Mouse (Mus musculus): ENCODE results near the gene Rimbp2. TPM values are rescaled to one million over a fixed set of nuclear protein-coding genes. Genes with fewer than 3 reads are reported as not detected.

Gene Rimbp2
- polyA plus RNA-seq, 1 experiment, result 1.2 TPM

DNA sequence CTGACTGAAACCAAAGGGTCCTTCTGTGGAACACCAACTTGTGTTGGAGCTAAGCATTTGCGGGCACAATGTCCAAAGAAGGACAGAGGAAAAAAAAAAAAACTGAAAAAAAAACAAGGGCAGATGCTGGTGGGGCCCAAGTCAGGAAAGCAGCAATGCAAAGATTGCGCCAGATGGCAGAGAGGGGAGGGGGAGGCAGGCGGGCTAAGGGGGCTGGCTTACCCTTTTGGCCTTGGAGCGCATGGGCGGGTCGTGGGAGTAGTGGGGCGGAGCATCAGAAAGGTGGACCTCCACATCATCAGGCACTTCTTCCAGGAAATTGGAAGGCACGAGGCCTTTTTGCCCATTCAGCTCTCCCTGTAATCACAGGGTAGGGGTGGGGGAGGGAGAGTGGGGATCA is 192.2 kb downstream of the Rimbp2 start:
- no peaks in the 10 kb centered on the region for H3K36me3 ChIP-seq (ENCODE audit: control insufficient read depth, insufficient read depth, low read length)
- H3K27ac ChIP-seq (ENCODE audit: control insufficient read depth, insufficient read depth, low read depth, low read length), result no peak overlapping the region
- H3K27me3 ChIP-seq (ENCODE audit: control insufficient read depth, insufficient read depth, low read length), result no peaks in the 10 kb centered on the region
- TF ChIP-seq CTCF (IDR thresholded peaks at IDR 0.05; ENCODE audit: control insufficient read depth, insufficient read depth, insufficient replicate concordance, low read depth, low read length) (no peak), POLR2A (IDR thresholded peaks at IDR 0.05; ENCODE audit: control insufficient read depth, low read depth, low read length) (no peak)
- no peaks in the 10 kb centered on the region for H3K4me1 ChIP-seq (ENCODE audit: control insufficient read depth, insufficient read depth, low read length)
- H3K4me3 ChIP-seq (ENCODE audit: control insufficient read depth, low read depth, low read length), result no peak overlapping the region

DNA sequence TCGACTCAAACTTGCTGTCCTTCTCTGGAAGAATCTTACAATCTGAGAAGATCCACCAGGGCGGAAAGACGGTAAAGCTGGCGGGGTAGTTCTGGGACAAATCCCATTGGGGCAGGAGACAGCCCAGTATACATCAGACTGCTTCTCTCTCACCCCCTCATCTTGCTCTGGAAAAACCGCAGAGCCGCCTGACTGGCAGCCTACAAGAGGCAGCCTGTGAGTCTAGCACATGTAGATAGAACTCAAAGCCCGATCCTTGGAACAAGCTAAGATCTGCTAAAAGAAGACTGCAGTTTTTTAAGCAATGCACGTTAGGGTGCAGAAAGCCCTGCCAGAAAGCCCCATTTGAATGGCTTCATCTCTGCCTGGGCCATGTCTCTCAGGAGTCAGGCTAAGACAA is 207.0 kb downstream of the Rimbp2 start:
- H3K36me3 ChIP-seq (ENCODE audit: control insufficient read depth, insufficient read depth, low read length), result no peaks in the 10 kb centered on the region; the same call in none of the 2 replicates
- H3K4me1 ChIP-seq (ENCODE audit: control insufficient read depth, insufficient read depth, low read length), result no peaks in the 10 kb centered on the region
- TF ChIP-seq POLR2A (IDR thresholded peaks at IDR 0.05; ENCODE audit: control insufficient read depth, low read depth, low read length) (no peak), CTCF (IDR thresholded peaks at IDR 0.05; ENCODE audit: control insufficient read depth, insufficient read depth, insufficient replicate concordance, low read depth, low read length) (no peak)
- no peak overlapping the region for H3K4me3 ChIP-seq (ENCODE audit: control insufficient read depth, low read depth, low read length)
- H3K27me3 ChIP-seq (ENCODE audit: control insufficient read depth, insufficient read depth, low read length), result no peaks in the 10 kb centered on the region
- no peak overlapping the region for H3K27ac ChIP-seq (ENCODE audit: control insufficient read depth, insufficient read depth, low read depth, low read length)

DNA sequence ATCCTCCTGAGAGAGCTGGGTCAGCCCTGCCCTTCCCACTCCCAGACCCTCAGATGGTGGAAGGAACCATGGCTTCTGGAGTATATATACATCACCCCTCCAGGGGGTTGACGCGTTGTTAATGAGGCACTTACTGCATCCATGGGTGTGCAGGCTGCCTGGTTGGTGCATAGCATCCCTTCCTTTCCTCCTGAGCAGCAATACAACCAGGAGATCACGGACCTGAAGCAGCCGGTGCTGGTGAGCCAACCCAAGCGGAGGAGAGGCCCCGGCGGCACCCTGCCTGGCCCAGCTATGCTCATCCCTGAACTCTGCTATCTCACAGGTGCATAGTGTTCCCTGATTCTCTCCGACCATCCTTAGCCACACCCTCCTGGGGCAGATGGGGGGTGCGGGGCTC is 208.1 kb downstream of the Rimbp2 start:
- H3K4me1 ChIP-seq (ENCODE audit: control insufficient read depth, insufficient read depth, low read length), result no peaks in the 10 kb centered on the region
- TF ChIP-seq CTCF (IDR thresholded peaks at IDR 0.05; ENCODE audit: control insufficient read depth, insufficient read depth, insufficient replicate concordance, low read depth, low read length), result no peak
- no peak for TF ChIP-seq POLR2A (IDR thresholded peaks at IDR 0.05; ENCODE audit: control insufficient read depth, low read depth, low read length)
- no peak overlapping the region for H3K4me3 ChIP-seq (ENCODE audit: control insufficient read depth, low read depth, low read length)
- no peak overlapping the region for H3K27ac ChIP-seq (ENCODE audit: control insufficient read depth, insufficient read depth, low read depth, low read length)
- H3K27me3 ChIP-seq (ENCODE audit: control insufficient read depth, insufficient read depth, low read length), result no peaks in the 10 kb centered on the region
- no peaks in the 10 kb centered on the region; the same call in 1 of the 2 replicates for H3K36me3 ChIP-seq (ENCODE audit: control insufficient read depth, insufficient read depth, low read length)

DNA sequence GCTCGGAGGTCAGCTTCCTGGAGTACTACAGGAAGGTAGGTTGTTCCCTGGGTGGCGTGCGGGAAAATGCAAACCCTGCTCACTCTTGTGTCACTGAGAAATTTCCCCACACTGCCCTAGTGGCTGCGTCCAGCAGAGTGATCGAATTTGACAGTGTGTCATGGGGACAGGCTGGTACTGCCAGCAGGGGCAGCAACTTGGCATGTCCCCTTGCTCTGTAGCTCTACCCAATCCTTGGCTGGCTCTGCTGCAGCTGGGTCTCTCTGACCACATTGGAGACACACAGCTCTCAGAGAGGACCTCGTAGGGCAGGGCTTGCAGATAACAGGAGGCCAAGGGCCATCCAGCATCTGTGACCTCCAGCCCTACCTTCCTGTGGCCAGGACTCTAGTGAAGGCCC is 208.9 kb downstream of the Rimbp2 start:
- Histone ChIP-seq H3K36me3 (ENCODE audit: control insufficient read depth, insufficient read depth, low read length) (no peaks in the 10 kb centered on the region), H3K4me1 (ENCODE audit: control insufficient read depth, insufficient read depth, low read length) (no peaks in the 10 kb centered on the region), H3K4me3 (ENCODE audit: control insufficient read depth, low read depth, low read length) (no peak overlapping the region), H3K27ac (ENCODE audit: control insufficient read depth, insufficient read depth, low read depth, low read length) (no peak overlapping the region), H3K27me3 (ENCODE audit: control insufficient read depth, insufficient read depth, low read length) (no peaks in the 10 kb centered on the region)
- 0 out of 2 replicates have a peak, but pooled peaks have one; percentile 13 for TF ChIP-seq CTCF (IDR thresholded peaks at IDR 0.05; ENCODE audit: control insufficient read depth, insufficient read depth, insufficient replicate concordance, low read depth, low read length)
- TF ChIP-seq POLR2A (IDR thresholded peaks at IDR 0.05; ENCODE audit: control insufficient read depth, low read depth, low read length), result no peak; the same call in 1 of the 2 replicates

DNA sequence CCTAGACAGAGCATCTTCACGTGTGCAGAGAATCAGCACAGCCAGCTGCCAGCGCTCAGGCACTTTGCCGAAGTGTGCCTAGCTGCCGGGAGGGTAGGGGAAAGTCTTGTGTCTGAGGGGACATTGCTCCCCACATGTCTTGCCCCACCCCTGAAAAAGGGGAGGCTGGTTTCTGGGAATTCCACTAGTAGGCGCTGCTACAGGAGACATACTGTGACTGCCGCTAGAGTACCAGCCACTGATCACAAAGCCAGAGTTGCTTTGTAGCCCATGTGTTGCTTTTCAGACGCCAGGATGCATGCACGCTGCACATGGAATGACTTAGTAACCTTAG is 213.5 kb downstream of the Rimbp2 start:
- Histone ChIP-seq H3K4me1 (ENCODE audit: control insufficient read depth, insufficient read depth, low read length) (0 out of 2 replicates have a peak, but pooled peaks cover 2% of the 10 kb centered on the region), H3K27ac (ENCODE audit: control insufficient read depth, insufficient read depth, low read depth, low read length) (no peak overlapping the region), H3K27me3 (ENCODE audit: control insufficient read depth, insufficient read depth, low read length) (no peaks in the 10 kb centered on the region), H3K4me3 (ENCODE audit: control insufficient read depth, low read depth, low read length) (no peak overlapping the region), H3K36me3 (ENCODE audit: control insufficient read depth, insufficient read depth, low read length) (no peaks in the 10 kb centered on the region)
- TF ChIP-seq CTCF (IDR thresholded peaks at IDR 0.05; ENCODE audit: control insufficient read depth, insufficient read depth, insufficient replicate concordance, low read depth, low read length) (no peak), POLR2A (IDR thresholded peaks at IDR 0.05; ENCODE audit: control insufficient read depth, low read depth, low read length) (no peak)

DNA sequence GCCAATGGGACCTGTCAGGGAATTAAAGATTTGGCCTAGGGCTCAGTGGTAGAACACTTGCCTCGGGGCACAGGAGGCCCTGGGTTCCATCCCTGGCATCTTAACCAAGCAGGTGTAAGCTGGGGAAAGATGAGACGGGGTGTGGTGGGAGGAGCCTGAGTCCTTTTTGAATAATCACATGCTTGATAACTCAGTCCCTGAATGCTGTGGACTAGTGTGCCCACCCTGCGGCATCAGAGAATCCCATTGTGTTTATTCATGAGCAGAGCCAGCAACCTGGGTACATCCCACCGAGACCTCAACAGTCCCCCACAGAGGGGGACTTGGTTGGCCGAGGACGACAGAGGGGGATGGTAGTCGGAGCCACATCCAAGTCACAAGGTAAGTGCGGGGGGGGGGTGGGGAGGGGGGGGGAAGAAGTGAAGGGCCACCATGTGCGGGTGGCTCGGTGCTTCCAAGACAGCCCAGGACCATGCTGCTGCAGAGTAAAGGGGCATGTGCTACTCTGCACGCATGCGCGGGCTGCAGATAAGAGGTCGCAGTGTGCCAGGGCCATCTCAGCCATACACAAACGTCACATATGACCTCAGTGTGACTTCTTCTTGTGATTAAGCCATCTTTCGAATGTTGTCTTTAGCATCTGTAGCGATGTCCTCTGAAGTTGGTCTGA is 214.0 kb downstream of the Rimbp2 start:
- Histone ChIP-seq H3K27ac (ENCODE audit: control insufficient read depth, insufficient read depth, low read depth, low read length) (no peak overlapping the region), H3K36me3 (ENCODE audit: control insufficient read depth, insufficient read depth, low read length) (no peaks in the 10 kb centered on the region), H3K4me1 (ENCODE audit: control insufficient read depth, insufficient read depth, low read length) (0 out of 2 replicates have a peak, but pooled peaks cover 2% of the 10 kb centered on the region), H3K4me3 (ENCODE audit: control insufficient read depth, low read depth, low read length) (no peak overlapping the region), H3K27me3 (ENCODE audit: control insufficient read depth, insufficient read depth, low read length) (no peaks in the 10 kb centered on the region)
- TF ChIP-seq CTCF (IDR thresholded peaks at IDR 0.05; ENCODE audit: control insufficient read depth, insufficient read depth, insufficient replicate concordance, low read depth, low read length), result no peak
- TF ChIP-seq POLR2A (IDR thresholded peaks at IDR 0.05; ENCODE audit: control insufficient read depth, low read depth, low read length), result no peak

DNA sequence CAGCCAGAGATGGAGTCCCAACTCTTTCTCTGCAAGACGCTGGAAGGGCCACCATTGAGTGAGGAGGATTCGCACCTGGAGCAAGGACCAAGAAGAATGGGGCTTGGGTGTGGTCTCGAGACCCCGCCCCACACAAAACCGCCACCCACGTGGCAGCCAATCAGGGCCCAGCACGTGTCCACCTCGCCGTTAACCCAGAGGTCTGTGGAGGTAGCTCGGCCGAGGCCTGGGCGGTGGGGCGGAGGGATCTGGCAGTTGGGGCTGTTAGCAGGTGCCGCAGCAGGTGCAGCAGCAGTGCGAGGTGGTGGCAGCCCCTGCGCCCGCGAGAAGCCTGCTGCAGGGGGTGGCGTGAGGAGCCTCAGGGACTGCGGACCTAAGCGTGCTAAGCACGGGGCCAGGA is 217.4 kb downstream of the Rimbp2 start:
- Histone ChIP-seq H3K4me3 (ENCODE audit: control insufficient read depth, low read depth, low read length) (peak overlapping the region; percentile 86), H3K4me1 (ENCODE audit: control insufficient read depth, insufficient read depth, low read length) (0 out of 2 replicates have a peak, but pooled peaks cover 3% of the 10 kb centered on the region), H3K27ac (ENCODE audit: control insufficient read depth, insufficient read depth, low read depth, low read length) (peak overlapping the region; percentile 93), H3K36me3 (ENCODE audit: control insufficient read depth, insufficient read depth, low read length) (no peaks in the 10 kb centered on the region), H3K27me3 (ENCODE audit: control insufficient read depth, insufficient read depth, low read length) (no peaks in the 10 kb centered on the region)
- TF ChIP-seq CTCF (IDR thresholded peaks at IDR 0.05; ENCODE audit: control insufficient read depth, insufficient read depth, insufficient replicate concordance, low read depth, low read length), result no peak
- TF ChIP-seq POLR2A (IDR thresholded peaks at IDR 0.05; ENCODE audit: control insufficient read depth, low read depth, low read length), result peak; percentile 92

Data from testis, adult 2 months (tissue).